Comparison of ENCODE assay signal across 33 mouse cellular contexts in the genomic region with DNA sequence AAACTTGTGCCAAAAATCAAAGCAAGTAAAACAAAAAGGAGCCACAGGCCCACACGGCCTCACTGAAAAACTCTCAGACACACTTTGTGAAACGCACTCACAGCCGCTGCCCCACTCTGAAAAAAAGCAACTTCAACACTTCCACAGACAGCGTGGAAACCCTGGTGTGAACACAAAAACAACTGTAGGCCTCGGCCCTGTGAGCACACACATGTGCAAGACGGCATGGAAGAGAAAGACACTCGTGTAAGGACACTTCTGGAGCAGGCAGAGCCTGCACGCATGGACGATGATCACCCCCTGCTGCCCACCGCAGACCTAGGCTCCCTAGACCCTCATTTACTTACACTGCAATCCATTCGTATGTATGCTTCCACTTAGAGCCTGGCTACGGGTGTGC. TPM values are rescaled to one million over a fixed set of nuclear protein-coding genes. Genes with fewer than 3 reads are reported as not detected.
DNase-seq lines count a peak whose midpoint lies in the region; ATAC-seq lines count a peak whose summit lies in the region.
"Had no signal": no experiment of that assay in that cellular context is flagged by ENCODE, and none has a peak within 500 bp of the region (broad histone marks: within the 10 kb centered on the region; RNA-seq: fewer than 3 reads in every experiment).

No protein-coding gene starts in this region.

- intact Hi-C loops in heart, postnatal 25 days (cut with DNase I), result no loop called here

- no peaks in the 10 kb centered on the region for H3K9me3 ChIP-seq in intestine, embryonic 14.5 days (ENCODE audit: control insufficient read depth, low read length)
- H3K9me3 ChIP-seq in intestine, embryonic 16.5 days (ENCODE audit: control insufficient read depth, low read length), result no peaks in the 10 kb centered on the region
- H3K9me3 ChIP-seq: forebrain, embryonic 12.5 days had no signal

- H3K4me1 ChIP-seq in intestine, embryonic 14.5 days (replicated peaks; ENCODE audit: control insufficient read depth, insufficient read depth, low read length), result no peaks in the 10 kb centered on the region
- no peaks in the 10 kb centered on the region; the same call in 1 of the 2 replicates for H3K4me1 ChIP-seq in intestine, embryonic 16.5 days (ENCODE audit: control insufficient read depth, insufficient read depth, low read length)
- H3K4me1 ChIP-seq: forebrain, embryonic 12.5 days had no signal

- no peak overlapping the region for H3K27ac ChIP-seq in intestine, embryonic 14.5 days (ENCODE audit: low read depth)
- H3K27ac ChIP-seq in intestine, embryonic 16.5 days (ENCODE audit: low read length), result no peak overlapping the region
- H3K27ac ChIP-seq: forebrain, embryonic 12.5 days; hindbrain, embryonic 14.5 days; hindbrain, postnatal 0 days had no signal

- no peak for ATAC-seq in intestine, embryonic 14.5 days (replicated peaks; ENCODE audit: low FRiP score, low TSS enrichment, low read depth)
- no peak for ATAC-seq in intestine, embryonic 16.5 days
- ATAC-seq: forebrain, embryonic 16.5 days; hindbrain, postnatal 0 days; inflammation-experienced regulatory T-cells, adult 6 months; Patski had no signal

- peaks cover 94% of the 10 kb centered on the region for H3K36me3 ChIP-seq in intestine, embryonic 14.5 days (ENCODE audit: control insufficient read depth, insufficient read depth, low read length)
- peaks cover 49% of the 10 kb centered on the region for H3K36me3 ChIP-seq in intestine, embryonic 16.5 days (ENCODE audit: control insufficient read depth, insufficient read depth, low read length)
- H3K36me3 ChIP-seq: G1E had no signal

- no peak overlapping the region for H3K4me3 ChIP-seq in intestine, embryonic 14.5 days (ENCODE audit: low read depth, low read length)
- no peak overlapping the region for H3K4me3 ChIP-seq in intestine, embryonic 16.5 days (ENCODE audit: low read length)
- H3K4me3 ChIP-seq: forebrain, embryonic 12.5 days had no signal

- WGBS in intestine, embryonic 14.5 days, result 88% methylated on average over 12 of the region's 12 CpGs
- WGBS in intestine, embryonic 16.5 days, result 91% methylated on average over 12 of the region's 12 CpGs

- no peak overlapping the region for H3K4me2 ChIP-seq in intestine, embryonic 14.5 days (ENCODE audit: low read length)
- H3K4me2 ChIP-seq in intestine, embryonic 16.5 days (ENCODE audit: low read depth, low read length), result no peak overlapping the region
- H3K4me2 ChIP-seq: forebrain, embryonic 12.5 days; heart, embryonic 11.5 days; hindbrain, embryonic 14.5 days had no signal

- peak; percentile 84 for DNase-seq in heart, adult 11 months
- DNase-seq in heart, postnatal 25 days (ENCODE audit: low spot score), result no peak
- DNase-seq in intestine, embryonic 14.5 days (ENCODE audit: low spot score), result peak; percentile 15
- peak; percentile 35 for DNase-seq in testis, postnatal 10 days (ENCODE audit: low spot score)
- no peak for DNase-seq in testis, postnatal 14 days (ENCODE audit: low spot score)
- DNase-seq: adrenal gland, postnatal 10 days; adrenal gland, postnatal 36 days; B cell, adult 2 months; cerebellum, adult 18-20 months; cerebellum, adult 9-10 months; cerebellum, postnatal 14 days; gastrocnemius, postnatal 10 days; gastrocnemius, postnatal 36 days; heart, postnatal 4 days; kidney, adult 11 months had no signal

- H3K27me3 ChIP-seq in intestine, embryonic 14.5 days (replicated peaks; ENCODE audit: control insufficient read depth, insufficient read depth, low read length), result no peaks in the 10 kb centered on the region
- no peaks in the 10 kb centered on the region for H3K27me3 ChIP-seq in intestine, embryonic 16.5 days (replicated peaks; ENCODE audit: control insufficient read depth, insufficient read depth, low read length)
- H3K27me3 ChIP-seq: CH12.LX; forebrain, embryonic 12.5 days; Patski had no signal

- no peak overlapping the region for H3K9ac ChIP-seq in intestine, embryonic 14.5 days (ENCODE audit: low read length)
- H3K9ac ChIP-seq in intestine, embryonic 16.5 days (ENCODE audit: low read depth, low read length), result no peak overlapping the region
- H3K9ac ChIP-seq: forebrain, embryonic 12.5 days; hindbrain, embryonic 14.5 days had no signal

RNA-seq across cellular contexts. Expression of gene Mier2, which starts 9.1 kb away (rescaled TPM):
- total RNA-seq in heart, postnatal 25 days (2021), result 10 to 100 TPM; 12.2 to 12.3 TPM
- 47.9 and 48.0 TPM in 2 replicates for polyA plus RNA-seq in intestine, embryonic 14.5 days (2014; fragmentation: Nextera tagmentation; extraction: Ambion mirVana)
- polyA plus RNA-seq in intestine, embryonic 16.5 days (2015; fragmentation: Nextera tagmentation; extraction: Ambion mirVana), result 36.7 and 38.4 TPM in 2 replicates
- total RNA-seq: G1E had no signal

RNA-seq across cellular contexts. Expression of gene Plpp2, which starts 12.3 kb away (rescaled TPM):
- 1 to 10 TPM; 2.7 to 2.9 TPM for total RNA-seq in heart, postnatal 25 days (2021)
- 91.9 and 92.2 TPM in 2 replicates for polyA plus RNA-seq in intestine, embryonic 14.5 days (2014; fragmentation: Nextera tagmentation; extraction: Ambion mirVana)
- polyA plus RNA-seq in intestine, embryonic 16.5 days (2015; fragmentation: Nextera tagmentation; extraction: Ambion mirVana), result 140 and 145 TPM in 2 replicates
- total RNA-seq: G1E had no signal

RNA-seq across cellular contexts. Expression of gene Theg, which starts 41.2 kb away (rescaled TPM):
- not detected for total RNA-seq in heart, postnatal 25 days (2021)
- not detected in 2 replicates for polyA plus RNA-seq in intestine, embryonic 14.5 days (2014; fragmentation: Nextera tagmentation; extraction: Ambion mirVana)
- not detected in 2 replicates for polyA plus RNA-seq in intestine, embryonic 16.5 days (2015; fragmentation: Nextera tagmentation; extraction: Ambion mirVana)
- total RNA-seq: adrenal gland, adult 18-20 months; adrenal gland, postnatal 10 days; adrenal gland, postnatal 36 days; CH12.LX; G1E; gastrocnemius, adult 18-20 months; gastrocnemius, postnatal 10 days; gastrocnemius, postnatal 36 days; granulocyte monocyte progenitor cell, adult 5-6 weeks; heart, postnatal 4 days; hindbrain, postnatal 0 days had no signal
- polyA plus RNA-seq: embryonic facial prominence, embryonic 11.5 days; embryonic facial prominence, embryonic 14.5 days; forebrain, embryonic 12.5 days; forebrain, embryonic 16.5 days; G1E; heart, embryonic 11.5 days; heart, embryonic 14.5 days; heart, postnatal 0 days; hindbrain, embryonic 11.5 days; hindbrain, embryonic 14.5 days; hindbrain, postnatal 0 days; inflammation-experienced regulatory T-cells, adult 6 months; Patski had no signal

Comparison
In these comparisons a context has a peak if more than half of its experiments do, and no peak if none do; other contexts are left out.
1. DNase-seq: peak in heart, adult 11 months (single experiment), intestine, embryonic 14.5 days (single experiment) and testis, postnatal 10 days (single experiment); none in heart, postnatal 25 days (single experiment) and testis, postnatal 14 days (single experiment).